Mouse (Mus musculus): ENCODE measurements around the gene Klhdc2. TPM values are rescaled to one million over a fixed set of nuclear protein-coding genes. Genes with fewer than 3 reads are reported as not detected.

Gene Klhdc2
- polyA plus RNA-seq, 1 experiment from 2014 or later, result 91.7 TPM

DNA sequence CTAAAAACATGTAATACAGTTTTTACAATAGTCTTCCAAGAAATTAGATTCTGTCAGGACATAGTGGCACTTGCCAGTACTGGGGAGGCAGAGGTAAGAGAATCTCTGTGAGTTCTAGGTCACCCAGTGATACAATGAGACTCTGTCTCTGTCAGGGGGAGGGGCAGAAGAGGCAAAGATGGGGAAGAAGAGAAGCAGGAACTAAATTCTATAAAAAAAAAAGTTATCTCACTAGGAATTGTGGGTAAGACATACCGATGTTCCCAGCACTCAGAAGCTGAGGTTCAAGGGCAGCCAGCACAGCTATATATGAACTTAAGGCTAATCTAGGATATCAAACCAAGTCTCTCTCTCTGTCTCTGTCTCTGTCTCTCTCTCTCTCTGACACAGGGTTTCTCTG lies 35.7 kb downstream of the Klhdc2 start:
- no peak overlapping the region for H3K9ac ChIP-seq (ENCODE audit: low read depth, low read length)
- no peak overlapping the region for H3K4me2 ChIP-seq (ENCODE audit: low read depth, low read length)
- WGBS, result 75% methylated on average over 1 of the region's 1 CpGs
- H3K4me3 ChIP-seq (ENCODE audit: low read length), result no peak overlapping the region
- H3K27me3 ChIP-seq (replicated peaks; ENCODE audit: control insufficient read depth, insufficient read depth, low read length), result no peaks in the 10 kb centered on the region
- peaks cover 5% of the 10 kb centered on the region; the same call in 1 of the 2 replicates for H3K36me3 ChIP-seq (ENCODE audit: control insufficient read depth, insufficient read depth, low read length)
- no peaks in the 10 kb centered on the region for H3K9me3 ChIP-seq (ENCODE audit: control insufficient read depth, low read length)
- no peaks in the 10 kb centered on the region for H3K4me1 ChIP-seq (ENCODE audit: control insufficient read depth, insufficient read depth, low read length)
- H3K27ac ChIP-seq (ENCODE audit: low read length), result no peak overlapping the region
- no peak for ATAC-seq

DNA sequence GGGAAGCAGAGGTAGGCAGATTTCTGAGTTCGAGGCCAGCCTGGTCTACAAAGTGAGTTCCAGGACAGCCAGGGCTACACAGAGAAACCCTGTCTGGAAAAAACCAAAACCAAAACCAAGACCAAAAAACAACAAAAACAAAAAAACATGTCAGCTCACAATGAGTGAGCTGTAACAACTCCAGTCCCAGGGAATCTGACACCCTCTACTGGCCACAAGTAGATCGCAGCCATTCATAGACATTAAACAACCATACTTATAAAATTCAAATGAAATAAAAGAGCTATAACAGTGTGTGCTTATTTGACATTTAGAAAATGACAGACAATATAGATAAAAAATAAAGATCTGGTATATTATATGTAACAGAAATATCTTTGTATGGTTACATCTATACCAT lies 37.1 kb downstream of the Klhdc2 start:
- H3K4me1 ChIP-seq (ENCODE audit: control insufficient read depth, insufficient read depth, low read length), result no peaks in the 10 kb centered on the region
- no peak overlapping the region for H3K4me3 ChIP-seq (ENCODE audit: low read length)
- no peaks in the 10 kb centered on the region for H3K27me3 ChIP-seq (replicated peaks; ENCODE audit: control insufficient read depth, insufficient read depth, low read length)
- H3K9ac ChIP-seq (ENCODE audit: low read depth, low read length), result no peak overlapping the region
- no peaks in the 10 kb centered on the region for H3K9me3 ChIP-seq (ENCODE audit: control insufficient read depth, low read length)
- no peak overlapping the region for H3K4me2 ChIP-seq (ENCODE audit: low read depth, low read length)
- H3K27ac ChIP-seq (ENCODE audit: low read length), result no peak overlapping the region
- H3K36me3 ChIP-seq (ENCODE audit: control insufficient read depth, insufficient read depth, low read length), result peaks cover 5% of the 10 kb centered on the region; the same call in 1 of the 2 replicates
- no peak for ATAC-seq
- 87% methylated on average over 2 of the region's 2 CpGs for WGBS

DNA sequence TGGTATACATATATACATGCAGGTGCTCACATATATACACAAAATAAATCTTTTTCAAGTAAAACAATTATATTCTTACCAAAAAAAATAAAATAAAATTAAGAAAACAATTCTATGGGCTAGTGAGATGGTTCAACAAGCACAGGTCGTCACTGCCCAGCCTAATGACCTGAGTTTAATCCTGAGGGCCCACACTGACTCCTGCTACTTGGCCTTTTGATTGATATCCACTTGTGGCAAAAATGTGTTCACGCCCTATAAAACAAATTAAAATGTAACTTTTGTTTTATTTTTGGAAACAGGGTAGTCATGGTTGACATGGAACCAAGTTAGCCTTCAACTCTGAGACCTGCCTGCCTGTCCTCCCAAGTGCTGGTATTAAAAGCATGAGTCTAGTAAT lies 53.4 kb downstream of the Klhdc2 start:
- H3K4me3 ChIP-seq (ENCODE audit: low read length), result no peak overlapping the region
- WGBS, result 83% methylated on average over 2 of the region's 2 CpGs
- H3K36me3 ChIP-seq (ENCODE audit: control insufficient read depth, insufficient read depth, low read length), result 0 out of 2 replicates have a peak, but pooled peaks cover 6% of the 10 kb centered on the region
- H3K9me3 ChIP-seq (ENCODE audit: control insufficient read depth, low read length), result no peaks in the 10 kb centered on the region
- no peak overlapping the region for H3K4me2 ChIP-seq (ENCODE audit: low read depth, low read length)
- H3K27me3 ChIP-seq (replicated peaks; ENCODE audit: control insufficient read depth, insufficient read depth, low read length), result no peaks in the 10 kb centered on the region
- H3K4me1 ChIP-seq (ENCODE audit: control insufficient read depth, insufficient read depth, low read length), result no peaks in the 10 kb centered on the region
- no peak for ATAC-seq
- no peak overlapping the region for H3K9ac ChIP-seq (ENCODE audit: low read depth, low read length)
- no peak overlapping the region for H3K27ac ChIP-seq (ENCODE audit: low read length)

DNA sequence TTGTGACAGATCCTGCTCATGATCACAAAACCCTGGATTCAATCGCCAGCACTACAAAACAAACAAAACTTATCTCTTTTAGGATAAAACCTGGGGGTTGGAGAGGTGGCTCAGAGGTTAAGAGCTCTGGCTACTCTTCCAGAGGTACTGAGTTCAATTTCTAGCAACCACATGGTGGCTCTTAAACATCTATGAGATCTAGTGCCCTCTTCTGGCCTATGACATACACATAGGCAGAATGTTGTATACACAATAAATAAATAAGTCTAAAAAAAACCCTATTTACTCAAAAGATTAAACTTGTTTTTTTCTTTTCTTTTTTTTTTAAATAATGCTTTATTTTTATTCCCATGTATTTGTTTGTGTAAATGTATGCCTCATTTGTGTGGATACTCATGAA lies 55.2 kb downstream of the Klhdc2 start:
- Histone ChIP-seq H3K4me2 (ENCODE audit: low read depth, low read length) (no peak overlapping the region), H3K27ac (ENCODE audit: low read length) (no peak overlapping the region), H3K9me3 (ENCODE audit: control insufficient read depth, low read length) (no peaks in the 10 kb centered on the region), H3K9ac (ENCODE audit: low read depth, low read length) (no peak overlapping the region), H3K36me3 (ENCODE audit: control insufficient read depth, insufficient read depth, low read length) (0 out of 2 replicates have a peak, but pooled peaks cover 6% of the 10 kb centered on the region), H3K4me3 (ENCODE audit: low read length) (no peak overlapping the region), H3K27me3 (replicated peaks; ENCODE audit: control insufficient read depth, insufficient read depth, low read length) (no peaks in the 10 kb centered on the region), H3K4me1 (ENCODE audit: control insufficient read depth, insufficient read depth, low read length) (no peaks in the 10 kb centered on the region)
- ATAC-seq, result no peak
- 76% methylated on average over 1 of the region's 1 CpGs for WGBS

DNA sequence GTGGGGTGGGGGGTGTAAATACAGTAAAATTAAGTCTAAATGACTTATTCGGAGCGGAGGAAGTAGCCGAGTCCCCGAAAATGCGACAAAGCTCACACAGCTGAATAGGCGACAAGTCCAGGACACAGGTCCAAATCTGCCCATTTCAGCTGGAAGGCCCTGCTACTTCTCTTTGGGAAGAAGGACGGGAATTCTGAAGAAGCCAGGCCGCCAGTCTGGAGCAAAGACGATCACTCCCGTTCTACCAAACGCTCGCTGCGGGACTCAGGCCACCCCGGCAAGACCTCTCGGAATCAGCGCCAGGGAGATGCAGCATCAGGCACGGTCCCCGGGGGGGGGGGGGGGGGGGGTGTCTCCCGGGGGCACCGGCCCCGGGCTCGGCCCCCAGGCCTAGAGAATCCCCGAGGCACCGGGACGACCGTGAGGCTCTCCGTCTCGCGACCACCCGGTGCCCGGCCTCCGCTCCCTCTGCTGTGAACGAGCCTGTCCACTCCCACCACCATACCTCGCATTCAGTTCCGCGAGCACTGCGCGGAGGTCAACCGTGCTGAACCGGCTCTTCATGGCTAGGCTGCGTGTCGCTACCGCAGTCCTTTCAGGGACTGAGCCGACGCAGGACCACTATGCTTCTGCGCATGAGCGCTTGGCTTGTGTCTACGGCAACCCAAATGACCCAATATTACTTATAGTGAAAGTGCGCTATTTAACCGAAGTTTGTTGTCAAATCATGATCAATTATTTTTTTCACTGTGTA lies 60.2 kb downstream of the Klhdc2 start, which contains the start of gene Nemf:
TSS of gene Nemf (minus strand) at position 620 of the 754 bp plus-strand sequence.
- H3K27ac ChIP-seq (ENCODE audit: low read length), result peak within 1 kb of the TSS; percentile 66
- no peaks in the 10 kb centered on the region for H3K4me1 ChIP-seq (ENCODE audit: control insufficient read depth, insufficient read depth, low read length)
- H3K4me3 ChIP-seq (ENCODE audit: low read length), result peak within 1 kb of the TSS; percentile 94
- H3K27me3 ChIP-seq (replicated peaks; ENCODE audit: control insufficient read depth, insufficient read depth, low read length), result no peaks in the 10 kb centered on the region
- H3K9ac ChIP-seq (ENCODE audit: low read depth, low read length), result peak within 1 kb of the TSS; percentile 94
- H3K4me2 ChIP-seq (ENCODE audit: low read depth, low read length), result peak within 1 kb of the TSS; percentile 67
- ATAC-seq, result peak; percentile 57
- 0 out of 2 replicates have a peak, but pooled peaks cover 3% of the 10 kb centered on the region for H3K36me3 ChIP-seq (ENCODE audit: control insufficient read depth, insufficient read depth, low read length)
- WGBS, result under 1% methylated on average over 46 of the region's 50 CpGs
- no peaks in the 10 kb centered on the region for H3K9me3 ChIP-seq (ENCODE audit: control insufficient read depth, low read length)

DNA sequence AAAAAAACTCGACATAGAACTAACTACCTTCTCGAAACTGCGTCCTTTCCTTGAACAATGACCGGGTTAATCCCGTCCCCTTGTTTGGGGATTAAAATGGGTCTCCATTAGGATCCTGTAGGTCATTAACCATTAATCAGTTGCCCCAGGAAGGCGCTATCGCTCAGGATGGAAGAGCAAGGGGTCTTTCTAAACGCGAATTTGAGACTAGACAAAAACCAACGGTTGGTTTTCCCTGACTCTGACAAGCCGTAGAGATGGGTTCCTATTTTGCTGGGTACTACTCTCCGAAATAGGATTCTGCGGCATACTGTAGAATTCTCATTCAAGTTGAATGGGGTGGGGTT lies 60.8 kb downstream of the Klhdc2 start:
- Histone ChIP-seq H3K36me3 (ENCODE audit: control insufficient read depth, insufficient read depth, low read length) (0 out of 2 replicates have a peak, but pooled peaks cover 3% of the 10 kb centered on the region), H3K27me3 (replicated peaks; ENCODE audit: control insufficient read depth, insufficient read depth, low read length) (no peaks in the 10 kb centered on the region), H3K27ac (ENCODE audit: low read length) (no peak overlapping the region; the same call in 1 of the 2 replicates), H3K9ac (ENCODE audit: low read depth, low read length) (peak overlapping the region; percentile 94), H3K4me2 (ENCODE audit: low read depth, low read length) (peak overlapping the region; percentile 64), H3K4me3 (ENCODE audit: low read length) (peak overlapping the region; percentile 94), H3K9me3 (ENCODE audit: control insufficient read depth, low read length) (no peaks in the 10 kb centered on the region), H3K4me1 (ENCODE audit: control insufficient read depth, insufficient read depth, low read length) (no peaks in the 10 kb centered on the region)
- 7% methylated on average over 13 of the region's 13 CpGs for WGBS
- ATAC-seq, result no peak

Other genes starting within 250 kb of the Klhdc2 start
- 1,525 and 1,563 TPM in 2 replicates for gene Rps29, start 137.5 kb upstream of the Klhdc2 start, polyA plus RNA-seq (2015; fragmentation: Nextera tagmentation; extraction: Ambion mirVana)
- 13.2 and 17.3 TPM in 2 replicates for gene Lrr1, start 127.9 kb upstream of the Klhdc2 start, polyA plus RNA-seq (2015; fragmentation: Nextera tagmentation; extraction: Ambion mirVana)
- gene Rpl36al, start 112.6 kb upstream of the Klhdc2 start, polyA plus RNA-seq (2015; fragmentation: Nextera tagmentation; extraction: Ambion mirVana), result 602 and 654 TPM in 2 replicates
- 35.6 and 39.7 TPM in 2 replicates for gene Mgat2, start 112.5 kb upstream of the Klhdc2 start, polyA plus RNA-seq (2015; fragmentation: Nextera tagmentation; extraction: Ambion mirVana)
- gene Gm49383, start 99.6 kb upstream of the Klhdc2 start, polyA plus RNA-seq (2015; fragmentation: Nextera tagmentation; extraction: Ambion mirVana), result 21.0 and 24.2 TPM in 2 replicates
- gene Dnaaf2, start 98.3 kb upstream of the Klhdc2 start, polyA plus RNA-seq (2015; fragmentation: Nextera tagmentation; extraction: Ambion mirVana), result 6.9 and 7.3 TPM in 2 replicates
- gene Gm49384, start 92.4 kb upstream of the Klhdc2 start, polyA plus RNA-seq (2015; fragmentation: Nextera tagmentation; extraction: Ambion mirVana), result 19.7 and 23.0 TPM in 2 replicates
- 16.5 and 20.8 TPM in 2 replicates for gene Pole2, start 68.5 kb upstream of the Klhdc2 start, polyA plus RNA-seq (2015; fragmentation: Nextera tagmentation; extraction: Ambion mirVana)
- 5.2 and 5.4 TPM in 2 replicates for gene Klhdc1, start 55.5 kb upstream of the Klhdc2 start, polyA plus RNA-seq (2015; fragmentation: Nextera tagmentation; extraction: Ambion mirVana)
- gene Nemf, start 60.5 kb downstream of the Klhdc2 start, polyA plus RNA-seq (2015; fragmentation: Nextera tagmentation; extraction: Ambion mirVana), result 56.3 and 66.2 TPM in 2 replicates
- gene Arf6, start 75.5 kb downstream of the Klhdc2 start, polyA plus RNA-seq (2015; fragmentation: Nextera tagmentation; extraction: Ambion mirVana), result 18.0 and 34.2 TPM in 2 replicates
- gene Gm9887, start 75.8 kb downstream of the Klhdc2 start, polyA plus RNA-seq (2015; fragmentation: Nextera tagmentation; extraction: Ambion mirVana), result 1.0 and 1.4 TPM in 2 replicates

Data from intestine, embryonic 16.5 days (tissue).